Mouse (Mus musculus): ENCODE results near the gene Olfr1502.

DNA sequence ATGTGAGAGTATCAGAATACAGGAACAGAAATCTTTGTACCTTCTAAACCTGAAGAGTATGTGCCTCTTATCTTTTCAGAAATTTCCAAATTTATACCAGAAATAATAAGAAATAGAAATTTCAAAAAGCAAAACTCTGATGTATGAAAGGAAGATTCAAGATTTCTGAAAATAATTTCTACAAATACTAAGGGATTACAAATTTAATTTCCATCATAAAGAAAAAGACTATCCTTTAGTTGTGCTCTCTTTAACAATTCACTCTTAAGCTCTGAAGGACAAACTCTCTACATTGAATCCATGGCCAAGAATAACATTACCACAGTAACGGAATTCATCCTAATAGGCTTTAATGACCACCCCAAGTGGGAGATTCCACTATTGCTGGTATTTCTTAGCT, at the start of gene Olfr1502:
- TF ChIP-seq CTCF (IDR thresholded peaks at IDR 0.05) (no peak), EP300 (IDR thresholded peaks at IDR 0.05) (no peak)
